8 mouse cellular contexts compared by ENCODE assay signal in the genomic region with DNA sequence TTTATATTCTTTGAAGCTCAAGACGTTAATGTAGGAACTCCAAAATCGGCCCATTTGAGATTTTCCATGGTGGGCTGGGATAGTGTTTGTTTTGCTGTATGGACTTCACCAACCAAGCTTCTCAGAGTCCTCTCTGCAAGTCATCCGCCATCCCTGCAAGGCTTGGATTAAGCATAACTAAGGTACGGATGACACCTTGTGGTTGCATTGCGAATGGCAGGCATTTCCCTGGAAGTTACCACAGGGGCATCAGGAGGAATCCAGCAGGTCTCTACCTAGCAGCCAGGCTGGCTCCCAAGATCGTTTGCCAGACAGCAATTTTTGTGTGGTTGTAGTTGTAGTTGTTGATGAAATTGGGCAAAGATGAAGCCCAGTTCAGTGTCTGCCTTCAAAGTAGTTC. TPM values are rescaled to one million over a fixed set of nuclear protein-coding genes. Genes with fewer than 3 reads are reported as not detected.
DNase-seq lines count a peak whose midpoint lies in the region; ATAC-seq lines count a peak whose summit lies in the region.

No protein-coding gene starts in this region.

- peaks cover 52% of the 10 kb centered on the region for H3K27me3 ChIP-seq in midbrain, embryonic 10.5 days (ENCODE audit: low read depth, poor library complexity, severe bottlenecking)
- peaks cover 37% of the 10 kb centered on the region for H3K27me3 ChIP-seq in midbrain, embryonic 15.5 days (replicated peaks)

- intact Hi-C loops in left cerebral cortex, postnatal 14 days (cut with DNase I), result loop anchor here (1.0 to 5.0 kb wide), 3 partner anchors 92 to 492 kb away; partner anchors contain the start of gene Zbtb44

- ATAC-seq in midbrain, embryonic 15.5 days (replicated peaks), result no peak

- H3K4me2 ChIP-seq in midbrain, embryonic 15.5 days, result no peak overlapping the region

- 7% methylated on average over 6 of the region's 6 CpGs for WGBS in midbrain, embryonic 10.5 days
- 4% methylated on average over 6 of the region's 6 CpGs for WGBS in midbrain, embryonic 15.5 days

- H3K4me1 ChIP-seq in midbrain, embryonic 10.5 days, result peaks cover 12% of the 10 kb centered on the region
- peaks cover 19% of the 10 kb centered on the region for H3K4me1 ChIP-seq in midbrain, embryonic 15.5 days

- H3K9ac ChIP-seq in midbrain, embryonic 15.5 days, result no peak overlapping the region

- no peaks in the 10 kb centered on the region for H3K9me3 ChIP-seq in midbrain, embryonic 10.5 days (replicated peaks)
- no peaks in the 10 kb centered on the region for H3K9me3 ChIP-seq in midbrain, embryonic 15.5 days

- H3K27ac ChIP-seq in midbrain, embryonic 10.5 days (replicated peaks), result no peak overlapping the region
- no peak overlapping the region for H3K27ac ChIP-seq in midbrain, embryonic 15.5 days

- no peaks in the 10 kb centered on the region for H3K36me3 ChIP-seq in midbrain, embryonic 10.5 days
- H3K36me3 ChIP-seq in midbrain, embryonic 15.5 days (replicated peaks), result no peaks in the 10 kb centered on the region

- DNase-seq in midbrain, embryonic 10.5 days (ENCODE audit: low spot score), result peak; percentile 88
- DNase-seq in cerebellum, adult 9-11 months, result peak; percentile 73
- DNase-seq in frontal cortex, postnatal 14 days (ENCODE audit: low spot score in 2 of 2), result peak; percentile 80 to 95
- DNase-seq in induced T-regulatory cell, adult 2 months (ENCODE audit: low read depth), result peak; percentile 67
- DNase-seq in left cerebral cortex, postnatal 14 days (ENCODE audit: low spot score in 2 of 2), result peak; percentile 90 to 96
- DNase-seq in natural killer cell, adult 2 months (ENCODE audit: low spot score in 2 of 2), result peak; percentile 3 to 16
- peak; percentile 92 for DNase-seq in testis, postnatal 10 days (ENCODE audit: low spot score)

- no peak overlapping the region for H3K4me3 ChIP-seq in midbrain, embryonic 10.5 days
- H3K4me3 ChIP-seq in midbrain, embryonic 15.5 days, result no peak overlapping the region

RNA-seq across cellular contexts. Expression of gene Adamts8, which starts 2.0 kb away (rescaled TPM):
- 0.61 and 1.0 TPM in 2 replicates for polyA plus RNA-seq in midbrain, embryonic 10.5 days (2016; fragmentation: Nextera tagmentation; extraction: Ambion mirVana)
- 1.7 and 2.4 TPM in 2 replicates for polyA plus RNA-seq in midbrain, embryonic 15.5 days (2015; fragmentation: Nextera tagmentation; extraction: Ambion mirVana)
- total RNA-seq in left cerebral cortex, postnatal 14 days (2021), result 1 to 10 TPM; 9.4 to 9.5 TPM

RNA-seq across cellular contexts. Expression of gene Adamts15, which starts 18.1 kb away (rescaled TPM):
- 4.9 and 5.2 TPM in 2 replicates for polyA plus RNA-seq in midbrain, embryonic 10.5 days (2016; fragmentation: Nextera tagmentation; extraction: Ambion mirVana)
- polyA plus RNA-seq in midbrain, embryonic 15.5 days (2015; fragmentation: Nextera tagmentation; extraction: Ambion mirVana), result 6.4 and 7.3 TPM in 2 replicates
- 10 to 100 TPM; 10.1 TPM for total RNA-seq in left cerebral cortex, postnatal 14 days (2021)

Comparison
In these comparisons a context has a peak if more than half of its experiments do, and no peak if none do; other contexts are left out.
1. DNase-seq: peak in every context shown above with its lines; median percentile 93 in left cerebral cortex, postnatal 14 days; 92 in testis, postnatal 10 days; 88 in midbrain, embryonic 10.5 days; 88 in frontal cortex, postnatal 14 days; 73 in cerebellum, adult 9-11 months; 67 in induced T-regulatory cell, adult 2 months; 10 in natural killer cell, adult 2 months.